Mouse (Mus musculus) forebrain, embryonic 11.5 days (tissue): ENCODE data around the gene Hrc. TPM values are rescaled to one million over a fixed set of nuclear protein-coding genes. Genes with fewer than 3 reads are reported as not detected.
A peak's percentile ranks its signal among the peaks of the same experiment; 100 is the strongest.

Source experiments
- ATAC-seq: fragments of 200-750 bp; cut with Nextera tagmentation; replicated peaks from 2 replicates; pipeline ENCODE4 v1.8.0; 2017; ENCODE audit warnings: moderate TSS enrichment; ENCODE audit not compliant: low FRiP score
- DNase-seq: peaks from one replicate; pipeline ENCODE4 v3.0.0-alpha.2; 2017; ENCODE audit warnings: low spot score
- H3K27ac ChIP-seq: fragments of 300-500 bp; sonication (generic); 2 replicates; pipeline ENCODE4 v1.5.1; 2014; ENCODE audit warnings: low read depth, low read length
- H3K27me3 ChIP-seq: fragments of 300-500 bp; sonication (generic); 2 replicates; pipeline ENCODE4 v1.6.1; 2014; ENCODE audit warnings: mild to moderate bottlenecking, low read length, mixed read lengths; ENCODE audit not compliant: control insufficient read depth, insufficient read depth
- H3K36me3 ChIP-seq: fragments of 300-500 bp; sonication (generic); 2 replicates; pipeline ENCODE4 v1.6.1; 2014; ENCODE audit warnings: mild to moderate bottlenecking, low read length, moderate library complexity, mixed read lengths; ENCODE audit not compliant: control insufficient read depth, insufficient read depth
- H3K4me1 ChIP-seq: fragments of 300-500 bp; sonication (generic); replicated peaks from 2 replicates; pipeline ENCODE4 v1.6.1; 2014; ENCODE audit warnings: low read length, mixed read lengths; ENCODE audit not compliant: control insufficient read depth, insufficient read depth
- H3K4me2 ChIP-seq: fragments of 300-500 bp; sonication (generic); 2 replicates; pipeline ENCODE4 v1.6.1; 2014; ENCODE audit warnings: low read depth, mild to moderate bottlenecking, low read length, moderate library complexity, mixed read lengths; ENCODE audit not compliant: severe bottlenecking
- H3K4me3 ChIP-seq: fragments of 300-500 bp; sonication (generic); 2 replicates; pipeline ENCODE4 v1.5.1; 2014; ENCODE audit warnings: low read depth, low read length
- H3K9ac ChIP-seq: fragments of 300-500 bp; sonication (generic); 2 replicates; pipeline ENCODE4 v1.6.1; 2014; ENCODE audit warnings: low read length
- H3K9me3 ChIP-seq: fragments of 300-500 bp; sonication (generic); 2 replicates; pipeline ENCODE4 v1.6.1; 2016; ENCODE audit warnings: low read length, mixed read lengths; ENCODE audit not compliant: control insufficient read depth
- WGBS: fragments of 180-500 bp; shearing (Covaris S2); extraction: QIAGEN DNeasy Blood & Tissue Kit; methylation state at CpG from one replicate; pipeline ENCODE4 v1.1.7; 2014; 5-methylcytosine and 5-hydroxymethylcytosine counted together
- polyA plus RNA-seq: library from polyadenylated mRNA; unstranded; fragments of >200 nt; fragmentation: Nextera tagmentation; extraction: Ambion mirVana; gene quantifications from 2 replicates; pipeline ENCODE4 v1.2.1, GENCODE M21; 2014

Gene Hrc
- polyA plus RNA-seq, 1 experiment from 2014 or later, result not detected

GRCm38 (mm10) chr7:45323069-45323468 lies 12.0 kb upstream of the Hrc start:
- 91% methylated on average over 5 of the region's 5 CpGs for WGBS
- Histone ChIP-seq H3K4me2 (no peak overlapping the region), H3K27ac (no peak overlapping the region), H3K4me1 (no peaks in the 10 kb centered on the region), H3K36me3 (no peaks in the 10 kb centered on the region), H3K4me3 (no peak overlapping the region), H3K27me3 (no peaks in the 10 kb centered on the region; the same call in 1 of the 2 replicates), H3K9ac (no peak overlapping the region), H3K9me3 (no peaks in the 10 kb centered on the region)
- DNase-seq, result no peak
- ATAC-seq, result no peak

- Histone ChIP-seq H3K4me2 (no peak overlapping the region), H3K4me1 (no peaks in the 10 kb centered on the region), H3K27me3 (no peaks in the 10 kb centered on the region), H3K27ac (no peak overlapping the region), H3K9ac (no peak overlapping the region), H3K4me3 (no peak overlapping the region), H3K36me3 (no peaks in the 10 kb centered on the region), H3K9me3 (no peaks in the 10 kb centered on the region)
- DNase-seq, result no peak
- no peak for ATAC-seq
Measured at GRCm38 (mm10) chr7:45325800-45326199, 9.3 kb upstream of the Hrc start.

- Histone ChIP-seq H3K4me3 (no peak overlapping the region), H3K4me2 (no peak overlapping the region), H3K9me3 (no peaks in the 10 kb centered on the region), H3K36me3 (no peaks in the 10 kb centered on the region), H3K27ac (no peak overlapping the region), H3K27me3 (no peaks in the 10 kb centered on the region), H3K9ac (no peak overlapping the region), H3K4me1 (peaks cover 5% of the 10 kb centered on the region)
- ATAC-seq (no peak), DNase-seq (no peak)
- 84% methylated on average over 13 of the region's 13 CpGs for WGBS
Measured at GRCm38 (mm10) chr7:45328841-45329475, 6.1 kb upstream of the Hrc start.

GRCm38 (mm10) chr7:45331502-45331901 lies 3.6 kb upstream of the Hrc start:
- no peak overlapping the region for H3K9ac ChIP-seq
- 76% methylated on average over 6 of the region's 6 CpGs for WGBS
- no peak overlapping the region for H3K27ac ChIP-seq
- no peaks in the 10 kb centered on the region for H3K9me3 ChIP-seq
- no peak overlapping the region for H3K4me3 ChIP-seq
- H3K27me3 ChIP-seq, result 0 out of 2 replicates have a peak, but pooled peaks cover 3% of the 10 kb centered on the region
- H3K4me2 ChIP-seq, result no peak overlapping the region
- H3K36me3 ChIP-seq, result no peaks in the 10 kb centered on the region
- DNase-seq (no peak), ATAC-seq (no peak)
- H3K4me1 ChIP-seq, result peaks cover 5% of the 10 kb centered on the region

GRCm38 (mm10) chr7:45332685-45333425 lies 2.2 kb upstream of the Hrc start:
- Histone ChIP-seq H3K4me2 (peak overlapping the region; percentile 96), H3K27me3 (0 out of 2 replicates have a peak, but pooled peaks cover 6% of the 10 kb centered on the region), H3K4me1 (peaks cover 5% of the 10 kb centered on the region), H3K4me3 (peak overlapping the region; percentile 57), H3K36me3 (no peaks in the 10 kb centered on the region), H3K9me3 (no peaks in the 10 kb centered on the region), H3K27ac (no peak overlapping the region), H3K9ac (peak overlapping the region; percentile 66)
- 5% methylated on average over 22 of the region's 22 CpGs for WGBS
- DNase-seq, result peak; percentile 71
- ATAC-seq, result peak; percentile 40

GRCm38 (mm10) chr7:45333431-45333982 lies 1.6 kb upstream of the Hrc start, which contains the start of gene Trpm4:
Gene Trpm4, minus strand, starts transcription at chr7:45333780.
- 0 out of 2 replicates have a peak, but pooled peaks cover 6% of the 10 kb centered on the region for H3K27me3 ChIP-seq
- no peaks in the 10 kb centered on the region for H3K36me3 ChIP-seq
- H3K4me1 ChIP-seq, result peaks cover 5% of the 10 kb centered on the region
- peak within 1 kb of the TSS; percentile 96 for H3K4me2 ChIP-seq
- under 1% methylated on average over 38 of the region's 38 CpGs for WGBS
- H3K9ac ChIP-seq, result peak within 1 kb of the TSS; percentile 66
- peak; percentile 67 for ATAC-seq
- no peaks in the 10 kb centered on the region for H3K9me3 ChIP-seq
- DNase-seq, result peak; percentile 90
- peak within 1 kb of the TSS; percentile 57 for H3K4me3 ChIP-seq
- no peak within 1 kb of the TSS for H3K27ac ChIP-seq

GRCm38 (mm10) chr7:45334605-45335004 lies 485 bp upstream of the Hrc start:
- peaks cover 13% of the 10 kb centered on the region for H3K4me1 ChIP-seq
- no peaks in the 10 kb centered on the region for H3K36me3 ChIP-seq
- DNase-seq (no peak), ATAC-seq (no peak)
- no peak overlapping the region for H3K9ac ChIP-seq
- no peak overlapping the region for H3K4me3 ChIP-seq
- 35% methylated on average over 3 of the region's 3 CpGs for WGBS
- no peaks in the 10 kb centered on the region for H3K9me3 ChIP-seq
- H3K27me3 ChIP-seq, result 0 out of 2 replicates have a peak, but pooled peaks cover 6% of the 10 kb centered on the region
- H3K4me2 ChIP-seq, result no peak overlapping the region
- H3K27ac ChIP-seq, result no peak overlapping the region

- no peak overlapping the region for H3K4me2 ChIP-seq
- ATAC-seq, result no peak
- H3K27me3 ChIP-seq, result 0 out of 2 replicates have a peak, but pooled peaks cover 6% of the 10 kb centered on the region
- no peak for DNase-seq
- no peak overlapping the region for H3K9ac ChIP-seq
- no peak overlapping the region for H3K27ac ChIP-seq
- WGBS, result 90% methylated on average over 4 of the region's 4 CpGs
- no peaks in the 10 kb centered on the region for H3K9me3 ChIP-seq
- H3K4me3 ChIP-seq, result no peak overlapping the region
- no peaks in the 10 kb centered on the region for H3K36me3 ChIP-seq
- peaks cover 23% of the 10 kb centered on the region for H3K4me1 ChIP-seq
Measured at GRCm38 (mm10) chr7:45336319-45336718, 1.2 kb downstream of the Hrc start.
